Mouse (Mus musculus): Measurements from ENCODE around the gene Sod3. TPM values are rescaled to one million over a fixed set of nuclear protein-coding genes. Genes with fewer than 3 reads are reported as not detected.

Gene Sod3
- polyA plus RNA-seq, 1 experiment, result 19.6 TPM

DNA sequence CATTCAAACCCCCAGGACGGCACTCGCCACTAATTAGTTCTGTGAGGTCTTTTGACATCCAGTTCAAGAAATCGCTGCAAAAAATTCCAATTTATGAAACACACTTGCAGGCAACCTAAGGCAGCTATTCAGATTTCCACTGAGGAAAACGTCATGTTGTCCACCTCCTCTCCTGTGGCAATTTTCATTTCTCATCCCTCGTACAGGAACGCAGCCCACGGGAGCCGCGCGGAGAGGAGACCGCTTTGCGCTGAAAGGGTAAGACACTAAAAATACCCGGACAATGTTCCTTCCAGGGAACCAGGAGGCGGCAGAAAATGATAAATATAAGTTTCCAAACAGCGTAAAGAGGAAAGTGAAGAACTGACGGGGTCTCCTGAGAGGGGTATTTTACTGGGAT, 27.9 kb downstream of the Sod3 start:
- H3K4me3 ChIP-seq (ENCODE audit: low read depth, low read length), result no peak overlapping the region
- no peaks in the 10 kb centered on the region for H3K27me3 ChIP-seq (ENCODE audit: control insufficient read depth, insufficient read depth, low read length)
- H3K4me1 ChIP-seq (ENCODE audit: control insufficient read depth, insufficient read depth, insufficient read length, low read length), result no peaks in the 10 kb centered on the region
- WGBS, result 86% methylated on average over 16 of the region's 16 CpGs
- H3K27ac ChIP-seq (ENCODE audit: insufficient read depth, low read depth, low read length), result no peak overlapping the region
- no peaks in the 10 kb centered on the region for H3K36me3 ChIP-seq (ENCODE audit: control insufficient read depth, insufficient read depth, low read length)
- no peak for TF ChIP-seq POLR2A (IDR thresholded peaks at IDR 0.05; ENCODE audit: low read depth, low read length)
- TF ChIP-seq CTCF (IDR thresholded peaks at IDR 0.05; ENCODE audit: extremely low read depth, insufficient read length, insufficient replicate concordance, low read depth, low read length), result no peak

DNA sequence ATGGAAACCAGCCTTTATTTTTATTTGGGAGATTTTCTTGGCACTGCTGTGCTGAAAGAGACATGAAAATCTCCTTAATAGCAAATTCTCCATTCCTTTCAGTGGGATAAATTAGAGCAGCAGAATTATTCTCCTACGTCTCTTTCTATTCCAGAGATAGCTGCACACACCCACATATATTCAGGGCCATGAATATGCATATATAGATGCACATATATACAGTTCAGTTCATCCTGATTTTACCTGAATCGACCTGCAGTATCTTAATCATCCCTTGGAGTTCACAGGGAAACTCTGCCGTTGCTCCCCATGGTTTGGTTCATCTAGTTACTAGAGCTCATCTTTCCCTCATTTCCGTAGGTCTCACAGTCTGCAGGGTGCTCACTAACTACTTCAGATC, 30.2 kb downstream of the Sod3 start:
- Histone ChIP-seq H3K36me3 (ENCODE audit: control insufficient read depth, insufficient read depth, low read length) (no peaks in the 10 kb centered on the region), H3K27ac (ENCODE audit: insufficient read depth, low read depth, low read length) (no peak overlapping the region), H3K4me1 (ENCODE audit: control insufficient read depth, insufficient read depth, insufficient read length, low read length) (no peaks in the 10 kb centered on the region), H3K27me3 (ENCODE audit: control insufficient read depth, insufficient read depth, low read length) (no peaks in the 10 kb centered on the region), H3K4me3 (ENCODE audit: low read depth, low read length) (no peak overlapping the region)
- 88% methylated on average over 4 of the region's 4 CpGs for WGBS
- TF ChIP-seq CTCF (IDR thresholded peaks at IDR 0.05; ENCODE audit: extremely low read depth, insufficient read length, insufficient replicate concordance, low read depth, low read length), result no peak
- no peak for TF ChIP-seq POLR2A (IDR thresholded peaks at IDR 0.05; ENCODE audit: low read depth, low read length)

DNA sequence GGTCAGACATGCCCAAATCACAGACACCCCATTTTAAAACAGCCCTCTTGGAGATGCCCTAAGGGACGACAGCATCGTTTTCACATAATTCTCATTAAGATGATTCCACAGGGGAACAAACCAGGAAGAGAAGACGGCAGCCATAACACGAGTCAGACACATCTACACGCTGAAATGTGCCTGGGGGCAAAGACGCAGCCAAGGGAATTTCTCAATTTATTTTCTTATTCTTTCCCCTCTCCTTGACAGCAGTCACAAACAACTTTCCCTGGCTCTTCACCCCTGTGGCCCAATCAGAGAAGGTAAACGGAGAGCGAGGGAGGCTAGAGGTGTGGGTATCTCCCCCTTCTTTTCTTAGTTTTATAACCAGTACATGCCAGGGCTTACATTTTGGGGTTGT, 40.8 kb downstream of the Sod3 start:
- 94% methylated on average over 8 of the region's 8 CpGs for WGBS
- TF ChIP-seq POLR2A (IDR thresholded peaks at IDR 0.05; ENCODE audit: low read depth, low read length) (no peak), CTCF (IDR thresholded peaks at IDR 0.05; ENCODE audit: extremely low read depth, insufficient read length, insufficient replicate concordance, low read depth, low read length) (no peak)
- no peaks in the 10 kb centered on the region for H3K27me3 ChIP-seq (ENCODE audit: control insufficient read depth, insufficient read depth, low read length)
- H3K27ac ChIP-seq (ENCODE audit: insufficient read depth, low read depth, low read length), result no peak overlapping the region
- H3K36me3 ChIP-seq (ENCODE audit: control insufficient read depth, insufficient read depth, low read length), result no peaks in the 10 kb centered on the region
- no peak overlapping the region for H3K4me3 ChIP-seq (ENCODE audit: low read depth, low read length)
- H3K4me1 ChIP-seq (ENCODE audit: control insufficient read depth, insufficient read depth, insufficient read length, low read length), result no peaks in the 10 kb centered on the region

DNA sequence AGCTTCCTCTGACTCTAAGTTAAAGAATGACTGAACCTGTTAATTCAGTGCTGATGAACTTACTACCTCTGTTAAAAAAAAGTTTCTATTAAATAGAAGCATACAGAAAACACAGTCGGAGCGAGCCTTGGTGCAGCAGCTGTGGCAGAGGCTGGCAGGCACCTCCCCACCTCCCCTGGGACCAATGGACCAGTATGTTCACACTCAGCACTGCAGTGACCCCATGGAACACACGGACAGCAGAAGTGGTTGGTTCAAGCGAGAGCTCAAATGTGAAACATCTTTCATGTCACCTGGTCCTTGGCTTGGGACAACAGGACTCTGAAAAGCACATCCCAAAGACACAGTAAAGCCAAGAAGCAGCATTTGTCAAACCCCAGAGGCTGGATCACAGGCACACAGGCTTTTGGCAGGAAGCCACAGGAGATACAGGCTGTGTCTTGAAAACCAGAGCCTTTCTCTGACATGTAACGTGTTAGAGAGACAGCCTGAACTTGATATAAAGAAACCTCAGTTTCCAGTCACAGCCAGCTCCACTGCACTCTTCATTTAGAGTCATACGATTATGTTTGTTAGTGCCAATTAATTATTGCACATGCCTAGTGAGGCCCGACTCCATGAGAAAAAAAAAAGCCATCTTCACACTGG, 45.2 kb downstream of the Sod3 start:
- WGBS, result 76% methylated on average over 7 of the region's 7 CpGs
- Histone ChIP-seq H3K4me3 (ENCODE audit: low read depth, low read length) (no peak overlapping the region), H3K27me3 (ENCODE audit: control insufficient read depth, insufficient read depth, low read length) (no peaks in the 10 kb centered on the region), H3K4me1 (ENCODE audit: control insufficient read depth, insufficient read depth, insufficient read length, low read length) (no peaks in the 10 kb centered on the region), H3K36me3 (ENCODE audit: control insufficient read depth, insufficient read depth, low read length) (no peaks in the 10 kb centered on the region), H3K27ac (ENCODE audit: insufficient read depth, low read depth, low read length) (no peak overlapping the region)
- TF ChIP-seq POLR2A (IDR thresholded peaks at IDR 0.05; ENCODE audit: low read depth, low read length), result no peak
- TF ChIP-seq CTCF (IDR thresholded peaks at IDR 0.05; ENCODE audit: extremely low read depth, insufficient read length, insufficient replicate concordance, low read depth, low read length), result no peak

DNA sequence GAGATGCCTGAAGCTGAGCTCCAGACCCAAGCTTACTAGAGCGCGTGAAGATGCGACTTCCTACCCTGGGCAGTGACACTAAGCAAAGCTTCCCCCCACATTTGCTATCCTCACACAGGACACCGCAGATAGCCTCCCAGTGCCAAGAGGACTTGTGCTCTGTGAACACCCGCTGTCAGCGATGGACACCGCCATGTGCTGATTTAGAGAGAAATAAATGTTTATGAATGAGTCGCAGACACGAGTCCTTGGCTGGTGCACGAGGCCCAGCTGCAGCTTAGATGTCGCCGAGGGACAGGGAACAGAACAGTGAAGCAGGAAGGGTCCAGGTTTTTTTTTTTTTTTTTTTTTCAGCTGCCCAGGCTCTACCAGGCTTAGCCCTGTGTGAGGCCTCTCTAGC, 46.6 kb downstream of the Sod3 start:
- H3K4me1 ChIP-seq (ENCODE audit: control insufficient read depth, insufficient read depth, insufficient read length, low read length), result no peaks in the 10 kb centered on the region
- H3K36me3 ChIP-seq (ENCODE audit: control insufficient read depth, insufficient read depth, low read length), result no peaks in the 10 kb centered on the region
- no peak for TF ChIP-seq POLR2A (IDR thresholded peaks at IDR 0.05; ENCODE audit: low read depth, low read length)
- no peak for TF ChIP-seq CTCF (IDR thresholded peaks at IDR 0.05; ENCODE audit: extremely low read depth, insufficient read length, insufficient replicate concordance, low read depth, low read length)
- no peak overlapping the region for H3K27ac ChIP-seq (ENCODE audit: insufficient read depth, low read depth, low read length)
- WGBS, result 81% methylated on average over 12 of the region's 12 CpGs
- H3K4me3 ChIP-seq (ENCODE audit: low read depth, low read length), result no peak overlapping the region
- no peaks in the 10 kb centered on the region for H3K27me3 ChIP-seq (ENCODE audit: control insufficient read depth, insufficient read depth, low read length)

DNA sequence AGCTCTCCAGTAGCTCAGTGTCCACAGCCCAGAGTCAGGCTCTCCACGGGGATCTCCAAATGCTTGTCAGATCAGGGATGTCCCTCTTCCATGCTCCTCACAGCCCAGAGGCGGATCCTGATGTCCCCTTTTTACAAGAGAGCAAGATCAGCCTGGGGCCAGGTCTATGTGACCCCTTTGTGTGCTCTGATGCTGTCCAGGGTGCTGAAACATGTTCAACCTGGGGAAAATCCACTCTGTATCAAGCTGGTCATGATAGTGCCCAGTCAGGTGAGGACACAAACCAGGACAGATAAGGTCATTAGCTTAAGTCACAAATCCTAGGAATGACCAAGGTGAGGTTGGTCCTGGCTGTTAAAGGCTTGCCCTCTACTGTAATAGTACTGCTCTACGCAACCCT, 48.0 kb downstream of the Sod3 start:
- H3K4me1 ChIP-seq (ENCODE audit: control insufficient read depth, insufficient read depth, insufficient read length, low read length), result no peaks in the 10 kb centered on the region
- 60% methylated on average over 3 of the region's 3 CpGs for WGBS
- no peak overlapping the region for H3K27ac ChIP-seq (ENCODE audit: insufficient read depth, low read depth, low read length)
- H3K27me3 ChIP-seq (ENCODE audit: control insufficient read depth, insufficient read depth, low read length), result no peaks in the 10 kb centered on the region
- TF ChIP-seq CTCF (IDR thresholded peaks at IDR 0.05; ENCODE audit: extremely low read depth, insufficient read length, insufficient replicate concordance, low read depth, low read length), result no peak
- no peak for TF ChIP-seq POLR2A (IDR thresholded peaks at IDR 0.05; ENCODE audit: low read depth, low read length)
- H3K36me3 ChIP-seq (ENCODE audit: control insufficient read depth, insufficient read depth, low read length), result no peaks in the 10 kb centered on the region
- H3K4me3 ChIP-seq (ENCODE audit: low read depth, low read length), result no peak overlapping the region

DNA sequence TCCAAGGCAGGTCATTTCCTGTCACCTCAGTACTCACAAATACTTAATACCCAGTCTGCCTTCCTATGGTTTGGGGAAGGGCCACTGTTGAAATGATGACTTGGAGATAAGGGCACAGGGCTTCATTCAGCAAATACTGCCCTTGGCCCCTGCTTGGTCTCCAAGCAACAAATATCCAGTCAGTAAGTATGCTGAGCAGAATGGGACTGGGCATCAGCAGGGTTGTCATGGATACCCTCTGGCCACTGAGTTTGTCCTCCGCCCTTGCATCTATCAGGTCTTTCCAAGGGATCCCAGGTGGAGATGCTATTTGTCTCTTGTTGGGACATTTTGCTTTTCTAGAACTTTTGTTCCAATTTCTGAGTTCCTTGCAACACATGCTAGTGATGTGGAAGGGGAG, 51.6 kb downstream of the Sod3 start:
- H3K27ac ChIP-seq (ENCODE audit: insufficient read depth, low read depth, low read length), result no peak overlapping the region
- no peak overlapping the region for H3K4me3 ChIP-seq (ENCODE audit: low read depth, low read length)
- 88% methylated on average over 1 of the region's 1 CpGs for WGBS
- H3K36me3 ChIP-seq (ENCODE audit: control insufficient read depth, insufficient read depth, low read length), result no peaks in the 10 kb centered on the region
- H3K4me1 ChIP-seq (ENCODE audit: control insufficient read depth, insufficient read depth, insufficient read length, low read length), result no peaks in the 10 kb centered on the region
- no peak for TF ChIP-seq POLR2A (IDR thresholded peaks at IDR 0.05; ENCODE audit: low read depth, low read length)
- H3K27me3 ChIP-seq (ENCODE audit: control insufficient read depth, insufficient read depth, low read length), result no peaks in the 10 kb centered on the region
